Mouse (Mus musculus): ENCODE results near the gene Olfr5. TPM values are rescaled to one million over a fixed set of nuclear protein-coding genes. Genes with fewer than 3 reads are reported as not detected.
"Not testable (repeated sequence)": the region's sequence is repeated elsewhere in the genome, so short reads cannot be mapped to it uniquely, and the experiment has no call there.

Olfr5 gene
- total RNA-seq (2021) = not detected
- long read RNA-seq, experiment 1 = 0 reads
- long read RNA-seq, experiment 2 = 0 reads

- intact Hi-C loops (cut with DNase I; ENCODE audit: low total_unique reads) = no loop called here
- DNase-seq = no peak
Measured at GRCm38 (mm10) chr7:6486841-6487240, at the start of gene Olfr5. Olfr5 (minus strand) TSS chr7:6486941.

- no peak for DNase-seq
- intact Hi-C loops (cut with DNase I; ENCODE audit: low total_unique reads) = no loop called here
Measured at GRCm38 (mm10) chr7:6526141-6526540, 39.4 kb upstream of the Olfr5 start.

- intact Hi-C loops (cut with DNase I; ENCODE audit: low total_unique reads) = no loop called here
- no peak for DNase-seq
Measured at GRCm38 (mm10) chr7:6525001-6525400, 38.3 kb upstream of the Olfr5 start.

GRCm38 (mm10) chr7:6522850-6523249 lies 36.1 kb upstream of the Olfr5 start, which contains the start of gene Olfr1349:
Olfr1349 (minus strand) TSS chr7:6522950.
- DNase-seq = no peak
- intact Hi-C loops (cut with DNase I; ENCODE audit: low total_unique reads) = no loop called here

- no peak for DNase-seq
- intact Hi-C loops (cut with DNase I; ENCODE audit: low total_unique reads) = no loop called here
Measured at GRCm38 (mm10) chr7:6521666-6522065, 34.9 kb upstream of the Olfr5 start.

- no peak for DNase-seq
- intact Hi-C loops (cut with DNase I; ENCODE audit: low total_unique reads) = no loop called here
Measured at GRCm38 (mm10) chr7:6508648-6509047, 21.9 kb upstream of the Olfr5 start, which contains the start of gene Olfr1348. Olfr1348 (minus strand) TSS chr7:6508748.

GRCm38 (mm10) chr7:6499655-6500054 lies 12.9 kb upstream of the Olfr5 start, which contains the start of gene Olfr1347:
Olfr1347 (minus strand) TSS chr7:6499755.
- no peak for DNase-seq
- intact Hi-C loops (cut with DNase I; ENCODE audit: low total_unique reads) = no loop called here

- DNase-seq; intact Hi-C loops (cut with DNase I; ENCODE audit: low total_unique reads): not testable (repeated sequence)
Measured at GRCm38 (mm10) chr7:6477633-6478032, 9.1 kb downstream of the Olfr5 start.

- no peak for DNase-seq
- intact Hi-C loops (cut with DNase I; ENCODE audit: low total_unique reads) = no loop called here
Measured at GRCm38 (mm10) chr7:6466951-6467350, 19.8 kb downstream of the Olfr5 start, which contains the start of gene Olfr1346. Olfr1346 (plus strand) TSS chr7:6467101.

GRCm38 (mm10) chr7:6456399-6456798 lies 30.3 kb downstream of the Olfr5 start:
- DNase-seq = no peak
- intact Hi-C loops (cut with DNase I; ENCODE audit: low total_unique reads) = no loop called here

GRCm38 (mm10) chr7:6455868-6456267 lies 30.9 kb downstream of the Olfr5 start, which contains the start of gene Olfr1336:
Olfr1336 (plus strand) TSS chr7:6456168.
- DNase-seq = no peak
- intact Hi-C loops (cut with DNase I; ENCODE audit: low total_unique reads) = no loop called here

- no peak for DNase-seq
- intact Hi-C loops (cut with DNase I; ENCODE audit: low total_unique reads) = no loop called here
Measured at GRCm38 (mm10) chr7:6447771-6448170, 39.0 kb downstream of the Olfr5 start.

- intact Hi-C loops (cut with DNase I; ENCODE audit: low total_unique reads) = no loop called here
- no peak for DNase-seq
Measured at GRCm38 (mm10) chr7:6441173-6441572, 45.6 kb downstream of the Olfr5 start.

- no peak for DNase-seq
- intact Hi-C loops (cut with DNase I; ENCODE audit: low total_unique reads) = loop anchor here (10.0 kb wide), 1 partner anchor 486 kb away; no protein-coding TSS in a partner anchor
Measured at GRCm38 (mm10) chr7:6438388-6438787, 48.4 kb downstream of the Olfr5 start, which contains the start of gene Olfr1344. Olfr1344 (plus strand) TSS chr7:6438688.

- no peak for DNase-seq
- intact Hi-C loops (cut with DNase I; ENCODE audit: low total_unique reads) = loop anchor here (5.0 to 10.0 kb wide), 2 partner anchors 73 to 494 kb away; no protein-coding TSS in a partner anchor
Measured at GRCm38 (mm10) chr7:6430342-6430741, 56.4 kb downstream of the Olfr5 start.

- intact Hi-C loops (cut with DNase I; ENCODE audit: low total_unique reads) = no loop called here
- DNase-seq = no peak
Measured at GRCm38 (mm10) chr7:6429381-6429780, 57.4 kb downstream of the Olfr5 start.

Other genes starting within 250 kb of the Olfr5 start
- gene Epp13, start 234.2 kb downstream of the Olfr5 start, total RNA-seq (2021) = not detected
- 1 to 10 TPM; 1.9 to 2.4 TPM for gene Zfp667, start 200.4 kb downstream of the Olfr5 start, total RNA-seq (2021)
- under 1 TPM; 0.39 to 0.51 TPM for gene Zfp583, start 155.7 kb downstream of the Olfr5 start, total RNA-seq (2021)
- under 1 TPM; 0.06 to 0.11 TPM for gene Gm3854, start 143.2 kb downstream of the Olfr5 start, total RNA-seq (2021)
- 1 to 10 TPM in 1 of 2 experiments, under 1 TPM in 1; 0.82 to 1.7 TPM for gene Zfp78, start 123.7 kb downstream of the Olfr5 start, total RNA-seq (2021)
- gene Zfp28, start 103.6 kb downstream of the Olfr5 start, total RNA-seq (2021) = 1 to 10 TPM; 1.9 to 2.2 TPM
- gene Smim17, start 88.2 kb downstream of the Olfr5 start, total RNA-seq (2021) = under 1 TPM in 1 of 2 experiments, not detected in 1; 0.33 TPM
- gene Gm20715, start 76.7 kb downstream of the Olfr5 start, total RNA-seq (2021) = not detected
- not detected for gene Olfr1344, start 48.3 kb downstream of the Olfr5 start, total RNA-seq (2021)
- gene Olfr1336, start 30.8 kb downstream of the Olfr5 start, total RNA-seq (2021) = not detected
- gene Olfr1346, start 19.8 kb downstream of the Olfr5 start, total RNA-seq (2021) = not detected
- gene Olfr1347, start 12.8 kb upstream of the Olfr5 start, total RNA-seq (2021) = not detected
- not detected for gene Olfr1348, start 21.8 kb upstream of the Olfr5 start, total RNA-seq (2021)
- gene Olfr1349, start 36.0 kb upstream of the Olfr5 start, total RNA-seq (2021) = not detected
- gene Olfr1350, start 77.9 kb upstream of the Olfr5 start, total RNA-seq (2021) = not detected
- gene Zim1, start 209.5 kb upstream of the Olfr5 start, total RNA-seq (2021) = 10 to 100 TPM; 48.7 to 49.3 TPM
- 10 to 100 TPM; 75.6 to 83.0 TPM for gene Peg3, start 243.5 kb upstream of the Olfr5 start, total RNA-seq (2021)
- 1 to 10 TPM; 1.8 to 2.0 TPM for gene Usp29, start 243.6 kb upstream of the Olfr5 start, total RNA-seq (2021)